Mouse (Mus musculus): ENCODE results near the gene Tmem254a. TPM values are rescaled to one million over a fixed set of nuclear protein-coding genes. Genes with fewer than 3 reads are reported as not detected.

Gene Tmem254a
- polyA plus RNA-seq (2021; fragmentation: Nextera tagmentation) = 9.6 and 11.1 TPM in 2 replicates
- long read RNA-seq, experiment 1, transcript Tmem254a-204 (4 exons, 2,147 nt) = major isoform, 24 of 30 reads
- long read RNA-seq, experiment 1, partial matches to known transcripts = 2 of 30 reads
- long read RNA-seq, experiment 1, other reads (novel, unspliced or antisense) = 0 of 30 reads
- long read RNA-seq, experiment 2, transcript Tmem254a-204 (4 exons, 2,147 nt) = major isoform, 53 of 55 reads
- long read RNA-seq, experiment 2, partial matches to known transcripts = 0 of 55 reads
- long read RNA-seq, experiment 2, other reads (novel, unspliced or antisense) = 0 of 55 reads

GRCm38 (mm10) chr14:25927562-25927881 is at the start of gene Tmem254a:
Tmem254a (minus strand) TSS chr14:25927672.

GRCm38 (mm10) chr14:25938004-25938403 is 10.5 kb upstream of the Tmem254a start, which contains the start of gene Cphx1:
Cphx1 (plus strand) TSS chr14:25938304.

GRCm38 (mm10) chr14:25903000-25903399 is 24.5 kb downstream of the Tmem254a start, which contains the start of gene Plac9a:
Plac9a (minus strand) TSS chr14:25903100.

Other genes with a start within 250 kb of the Tmem254a start
- 42.5 and 45.1 TPM in 2 replicates for gene Ppif, start 233.5 kb downstream of the Tmem254a start, polyA plus RNA-seq (2021; fragmentation: Nextera tagmentation)
- 14.3 and 14.5 TPM in 2 replicates for gene Zcchc24, start 158.6 kb downstream of the Tmem254a start, polyA plus RNA-seq (2021; fragmentation: Nextera tagmentation)
- gene Anxa11, start 85.5 kb downstream of the Tmem254a start, polyA plus RNA-seq (2021; fragmentation: Nextera tagmentation) = 8.7 and 12.2 TPM in 2 replicates
- 0.97 and 1.6 TPM in 2 replicates for gene Plac9a, start 24.6 kb downstream of the Tmem254a start, polyA plus RNA-seq (2021; fragmentation: Nextera tagmentation)
- gene Cphx1, start 10.6 kb upstream of the Tmem254a start, polyA plus RNA-seq (2021; fragmentation: Nextera tagmentation) = not detected in 2 replicates
- gene Duxbl1, start 50.9 kb upstream of the Tmem254a start, polyA plus RNA-seq (2021; fragmentation: Nextera tagmentation) = 0.18 and 0.41 TPM in 2 replicates
- 54.3 and 77.6 TPM in 2 replicates for gene Gm9780, start 115.0 kb upstream of the Tmem254a start, polyA plus RNA-seq (2021; fragmentation: Nextera tagmentation)
- 33.5 and 40.6 TPM in 2 replicates for gene Tmem254c, start 139.7 kb upstream of the Tmem254a start, polyA plus RNA-seq (2021; fragmentation: Nextera tagmentation)
- gene Cphx2, start 153.8 kb upstream of the Tmem254a start, polyA plus RNA-seq (2021; fragmentation: Nextera tagmentation) = not detected in 2 replicates
- gene Cphx3, start 154.6 kb upstream of the Tmem254a start, polyA plus RNA-seq (2021; fragmentation: Nextera tagmentation) = not detected in 2 replicates
- 0.11 TPM in 1 of 2 replicates, not detected in the other for gene Duxbl2, start 190.7 kb upstream of the Tmem254a start, polyA plus RNA-seq (2021; fragmentation: Nextera tagmentation)

All from layer of hippocampus, adult 6 months (tissue).